Mouse (Mus musculus): ENCODE measurements around the gene Arhgap23. TPM values are rescaled to one million over a fixed set of nuclear protein-coding genes. Genes with fewer than 3 reads are reported as not detected.
A peak's percentile ranks its signal among the peaks of the same experiment; 100 is the strongest.

The Arhgap23 gene
- polyA plus RNA-seq, 1 experiment: 35.8 TPM

GRCm38 (mm10) chr11:97468639-97469287 lies 53.4 kb downstream of the Arhgap23 start:
- TF ChIP-seq POLR2A (IDR thresholded peaks at IDR 0.05; ENCODE audit: borderline replicate concordance, extremely low read depth, insufficient read depth, insufficient read length, poor library complexity, severe bottlenecking): no peak
- peak; percentile 88 for TF ChIP-seq CTCF (IDR thresholded peaks at IDR 0.05; ENCODE audit: borderline replicate concordance, extremely low read depth, insufficient read depth, insufficient read length)
- peak; percentile 91 for DNase-seq (ENCODE audit: low read depth)

- DNase-seq (ENCODE audit: low read depth): no peak
- TF ChIP-seq POLR2A (IDR thresholded peaks at IDR 0.05; ENCODE audit: borderline replicate concordance, extremely low read depth, insufficient read depth, insufficient read length, poor library complexity, severe bottlenecking) (no peak), CTCF (IDR thresholded peaks at IDR 0.05; ENCODE audit: borderline replicate concordance, extremely low read depth, insufficient read depth, insufficient read length) (no peak)
Observed at GRCm38 (mm10) chr11:97469828-97470227, 54.5 kb downstream of the Arhgap23 start.

- no peak for TF ChIP-seq POLR2A (IDR thresholded peaks at IDR 0.05; ENCODE audit: borderline replicate concordance, extremely low read depth, insufficient read depth, insufficient read length, poor library complexity, severe bottlenecking)
- TF ChIP-seq CTCF (IDR thresholded peaks at IDR 0.05; ENCODE audit: borderline replicate concordance, extremely low read depth, insufficient read depth, insufficient read length): no peak
Observed at GRCm38 (mm10) chr11:97471276-97471675, 55.9 kb downstream of the Arhgap23 start.

GRCm38 (mm10) chr11:97476334-97477095 lies 61.2 kb downstream of the Arhgap23 start:
- peak; percentile 94 for DNase-seq (ENCODE audit: low read depth)
- TF ChIP-seq POLR2A (IDR thresholded peaks at IDR 0.05; ENCODE audit: borderline replicate concordance, extremely low read depth, insufficient read depth, insufficient read length, poor library complexity, severe bottlenecking): no peak
- TF ChIP-seq CTCF (IDR thresholded peaks at IDR 0.05; ENCODE audit: borderline replicate concordance, extremely low read depth, insufficient read depth, insufficient read length): peak; percentile 83

More at GRCm38 (mm10) chr11:97471276-97471675, 55.9 kb downstream of the Arhgap23 start:
- DNase-seq (ENCODE audit: low read depth): no peak

GRCm38 (mm10) chr11:97477431-97477830 lies 62.1 kb downstream of the Arhgap23 start:
- DNase-seq (ENCODE audit: low read depth): no peak

GRCm38 (mm10) chr11:97478345-97478744 lies 63.0 kb downstream of the Arhgap23 start:
- no peak for TF ChIP-seq POLR2A (IDR thresholded peaks at IDR 0.05; ENCODE audit: borderline replicate concordance, extremely low read depth, insufficient read depth, insufficient read length, poor library complexity, severe bottlenecking)
- no peak for TF ChIP-seq CTCF (IDR thresholded peaks at IDR 0.05; ENCODE audit: borderline replicate concordance, extremely low read depth, insufficient read depth, insufficient read length)
- DNase-seq (ENCODE audit: low read depth): no peak

More at GRCm38 (mm10) chr11:97477431-97477830, 62.1 kb downstream of the Arhgap23 start:
- no peak for TF ChIP-seq CTCF (IDR thresholded peaks at IDR 0.05; ENCODE audit: borderline replicate concordance, extremely low read depth, insufficient read depth, insufficient read length)

- TF ChIP-seq CTCF (IDR thresholded peaks at IDR 0.05; ENCODE audit: borderline replicate concordance, extremely low read depth, insufficient read depth, insufficient read length): no peak
- no peak for DNase-seq (ENCODE audit: low read depth)
Observed at GRCm38 (mm10) chr11:97479085-97479484, 63.8 kb downstream of the Arhgap23 start.

- DNase-seq (ENCODE audit: low read depth): peak; percentile 50
- TF ChIP-seq POLR2A (IDR thresholded peaks at IDR 0.05; ENCODE audit: borderline replicate concordance, extremely low read depth, insufficient read depth, insufficient read length, poor library complexity, severe bottlenecking) (no peak), CTCF (IDR thresholded peaks at IDR 0.05; ENCODE audit: borderline replicate concordance, extremely low read depth, insufficient read depth, insufficient read length) (no peak)
Observed at GRCm38 (mm10) chr11:97479824-97480223, 64.5 kb downstream of the Arhgap23 start.

GRCm38 (mm10) chr11:97485661-97486060 lies 70.3 kb downstream of the Arhgap23 start:
- TF ChIP-seq POLR2A (IDR thresholded peaks at IDR 0.05; ENCODE audit: borderline replicate concordance, extremely low read depth, insufficient read depth, insufficient read length, poor library complexity, severe bottlenecking): no peak
- TF ChIP-seq CTCF (IDR thresholded peaks at IDR 0.05; ENCODE audit: borderline replicate concordance, extremely low read depth, insufficient read depth, insufficient read length): no peak
- DNase-seq (ENCODE audit: low read depth): no peak

- no peak for DNase-seq (ENCODE audit: low read depth)
- TF ChIP-seq POLR2A (IDR thresholded peaks at IDR 0.05; ENCODE audit: borderline replicate concordance, extremely low read depth, insufficient read depth, insufficient read length, poor library complexity, severe bottlenecking) (no peak), CTCF (IDR thresholded peaks at IDR 0.05; ENCODE audit: borderline replicate concordance, extremely low read depth, insufficient read depth, insufficient read length) (no peak)
Observed at GRCm38 (mm10) chr11:97487656-97488055, 72.3 kb downstream of the Arhgap23 start.

GRCm38 (mm10) chr11:97489589-97490324 lies 74.4 kb downstream of the Arhgap23 start:
- DNase-seq (ENCODE audit: low read depth): peak; percentile 80
- peak; percentile 94 for TF ChIP-seq CTCF (IDR thresholded peaks at IDR 0.05; ENCODE audit: borderline replicate concordance, extremely low read depth, insufficient read depth, insufficient read length)
- TF ChIP-seq POLR2A (IDR thresholded peaks at IDR 0.05; ENCODE audit: borderline replicate concordance, extremely low read depth, insufficient read depth, insufficient read length, poor library complexity, severe bottlenecking): no peak

Measured in brain, embryonic 14.5 days (tissue).